Mouse (Mus musculus): ENCODE data around the gene Sh3bgr.

DNA sequence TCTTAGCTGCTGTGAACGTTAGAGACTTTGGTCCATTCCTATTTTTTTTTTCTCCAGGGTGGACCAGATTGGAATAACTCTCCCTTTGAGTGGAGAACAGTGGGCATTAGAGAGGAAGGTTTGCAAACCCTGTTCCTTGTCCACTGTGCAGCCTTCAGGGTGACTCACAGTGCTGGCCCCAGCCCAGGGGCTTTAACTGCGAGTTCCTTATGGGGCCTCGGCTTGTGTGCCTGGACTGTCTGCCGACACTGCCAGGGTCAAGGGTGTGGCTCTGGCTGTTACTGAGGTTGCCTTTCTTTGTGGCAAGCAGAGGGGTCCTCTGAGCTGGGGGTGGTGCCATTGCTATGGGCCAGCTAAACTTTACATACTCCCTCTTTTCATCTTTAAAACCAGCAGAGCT, 49.3 kb upstream of the Sh3bgr start:
- TF ChIP-seq MYOD1 (IDR thresholded peaks at IDR 0.05; ENCODE audit: control insufficient read depth, insufficient read length, low read depth) (no peak), CTCF (IDR thresholded peaks at IDR 0.05; ENCODE audit: control insufficient read depth, insufficient read depth, insufficient read length) (no peak), USF1 (IDR thresholded peaks at IDR 0.05; ENCODE audit: low read depth) (no peak), MAX (IDR thresholded peaks at IDR 0.05) (no peak), MYOG (IDR thresholded peaks at IDR 0.05; ENCODE audit: control insufficient read depth, extremely low read depth, insufficient read length) (no peak), CEBPB (IDR thresholded peaks at IDR 0.05; ENCODE audit: low read depth) (no peak)

All from C2C12 (cell line).